Mouse (Mus musculus) liver, adult 2 months (tissue): ENCODE measurements around the gene Hapln2.

Experiments used
- CTCF ChIP-seq: fragments of 200-500 bp; IDR thresholded peaks from 2 replicates; pipeline ENCODE4 v1.5.1; 2011; ENCODE audit warnings: low read depth, low read length, control low read depth
- POLR2A ChIP-seq: fragments of 200-500 bp; IDR thresholded peaks from 2 replicates; pipeline ENCODE4 v1.6.1; 2011; ENCODE audit warnings: low read length, control low read depth; ENCODE audit not compliant: insufficient read depth; ENCODE audit errors: extremely low read depth

DNA sequence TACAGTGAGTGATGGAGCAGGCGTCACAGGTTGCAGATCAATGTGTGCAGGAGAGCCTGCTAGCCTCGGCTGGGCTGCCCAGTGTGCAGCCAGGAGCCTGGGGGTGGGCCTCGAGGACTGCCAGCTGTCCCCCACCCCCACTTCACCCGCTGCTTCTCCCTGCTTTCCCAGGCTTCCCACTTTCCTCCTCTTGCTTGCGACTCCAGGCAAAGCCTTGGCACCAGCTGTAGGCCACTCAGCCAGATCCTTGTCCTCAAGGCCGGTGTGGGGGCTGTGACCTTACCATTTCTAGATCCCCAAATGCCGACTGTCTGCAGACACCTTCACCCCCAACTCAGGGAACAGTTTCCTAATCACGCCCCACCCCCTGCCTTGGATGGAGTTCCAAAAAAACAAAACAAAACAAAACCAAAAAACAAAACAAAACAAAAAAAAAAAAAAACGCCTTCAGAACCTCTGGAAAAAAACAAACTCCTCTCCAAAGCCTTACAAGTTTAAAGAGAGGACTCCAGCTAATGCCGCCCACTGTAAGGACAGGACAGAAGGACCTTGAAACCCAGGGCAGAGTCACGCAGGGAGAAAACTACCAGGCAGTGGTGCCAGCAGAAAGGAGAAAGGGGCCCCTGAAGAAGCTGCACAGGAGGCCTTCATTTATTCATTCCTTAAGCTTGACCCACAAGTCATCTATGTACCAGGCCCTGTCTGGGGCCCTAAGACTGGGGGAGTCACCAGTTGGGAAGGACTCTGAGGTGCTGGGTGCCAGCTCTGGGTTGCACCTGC, 26.4 kb downstream of the Hapln2 start:
- TF ChIP-seq CTCF (no peak), POLR2A (no peak)
